Mouse (Mus musculus) gastrocnemius, postnatal 36 days (tissue): ENCODE data around the gene Fbxw7. TPM values are rescaled to one million over a fixed set of nuclear protein-coding genes. Genes with fewer than 3 reads are reported as not detected.
A peak's percentile ranks its signal among the peaks of the same experiment; 100 is the strongest.

Experiments used
- DNase-seq, 2 experiments: peaks; one replicate each; pipeline ENCODE4 v3.0.0; 2022
- intact Hi-C: fragments of 180-260 bp; cut with DNase I; formaldehyde crosslinking; loops from one replicate; pipeline ENCODE4 v1.15.1; 2025
- long read RNA-seq, 2 experiments: library from polyadenylated mRNA; stranded (forward); transcript quantifications; one replicate each; pipeline ENCODE4 v2.0.0; 2021
- total RNA-seq, 2 experiments: library from RNA; stranded (reverse); gene quantifications; 2 replicates each; pipeline ENCODE4 v1.2.3; 2021

The Fbxw7 gene
- total RNA-seq: 10 to 100 TPM; 12.4 to 20.2 TPM
- long read RNA-seq, experiment 1, partial matches to known transcripts: 2 of 3 reads
- long read RNA-seq, experiment 1, other reads (novel, unspliced or antisense): 0 of 3 reads
- long read RNA-seq, experiment 2, transcript Fbxw7-202 (11 exons, 3,599 nt): major isoform, 7 of 16 reads
- long read RNA-seq, experiment 2, partial matches to known transcripts: 7 of 16 reads
- long read RNA-seq, experiment 2, other reads (novel, unspliced or antisense): 2 of 16 reads

DNA sequence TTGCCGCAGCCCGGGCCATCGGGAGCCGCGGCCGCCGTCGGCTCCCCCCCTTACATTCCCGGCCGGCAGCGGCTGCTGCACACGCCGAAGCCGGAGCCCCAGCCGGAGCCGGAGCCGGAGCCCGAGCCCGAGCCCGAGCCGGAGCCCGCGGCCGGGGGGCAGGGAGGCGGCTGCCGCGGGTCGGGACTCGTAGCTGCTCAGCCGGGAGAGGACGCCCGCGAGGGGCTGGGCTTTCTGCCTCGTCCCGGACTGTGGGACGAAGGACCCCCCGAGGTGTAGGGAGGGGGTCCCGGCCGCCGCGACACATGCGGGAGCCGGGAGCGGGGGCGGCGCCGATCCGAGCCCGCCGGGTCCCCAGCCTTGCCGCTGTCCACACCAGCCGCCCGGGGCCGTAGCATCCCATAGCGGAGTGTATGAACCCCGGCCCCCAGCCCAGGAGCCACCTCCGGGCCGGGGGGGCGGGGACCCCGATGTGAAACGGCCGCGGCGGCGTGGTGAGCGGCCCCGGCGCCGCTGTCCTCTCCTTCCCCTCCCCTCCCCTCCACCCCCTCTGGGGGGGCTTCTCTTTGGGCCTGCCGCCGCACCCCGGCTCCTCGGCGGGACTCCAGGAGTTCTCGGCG is at the start of gene Fbxw7:
TSS of gene Fbxw7 (plus strand) at position 507 of the 620 bp plus-strand sequence.
- intact Hi-C loops: no loop called here
- DNase-seq: no peak

DNA sequence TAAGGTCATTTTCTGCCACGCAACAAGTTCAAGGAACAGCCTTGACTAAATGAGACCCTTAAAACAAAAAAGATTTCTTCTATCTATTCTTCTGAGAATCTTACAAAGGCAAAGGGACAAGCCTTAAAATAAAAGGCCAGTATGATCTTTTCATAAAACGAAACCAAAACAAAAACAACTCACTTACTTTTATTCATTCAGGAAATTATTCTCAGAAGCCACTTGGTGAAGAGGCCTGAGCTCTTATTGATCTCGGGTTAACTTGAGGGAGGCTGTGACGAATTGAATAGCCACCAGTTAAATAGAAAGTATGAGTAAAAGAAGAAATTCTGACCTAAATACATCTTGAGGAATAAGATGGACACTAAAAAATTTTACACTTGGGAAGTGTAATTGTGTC is 46.1 kb upstream of the Fbxw7 start:
- intact Hi-C loops: no loop called here
- no peak for DNase-seq

DNA sequence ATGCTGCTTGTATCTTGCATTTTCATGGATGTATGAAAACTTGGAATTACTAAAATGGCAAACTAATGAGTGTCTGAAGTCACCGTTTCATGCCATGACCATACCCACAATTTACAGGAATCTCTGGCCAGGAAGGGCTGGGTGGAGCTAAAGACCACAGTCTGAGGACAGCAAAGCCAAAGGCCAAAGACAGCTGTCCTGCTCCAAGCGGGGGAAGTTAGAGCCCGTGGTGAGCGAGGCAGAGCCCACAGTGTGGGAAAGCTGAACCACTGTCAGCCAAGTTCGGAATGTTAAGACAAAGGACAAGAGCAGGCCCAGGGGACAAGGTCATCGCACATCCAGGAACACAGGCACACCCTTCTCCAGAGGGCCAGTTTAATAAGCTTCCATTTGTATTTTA is 45.7 kb upstream of the Fbxw7 start:
- intact Hi-C loops: no loop called here

DNA sequence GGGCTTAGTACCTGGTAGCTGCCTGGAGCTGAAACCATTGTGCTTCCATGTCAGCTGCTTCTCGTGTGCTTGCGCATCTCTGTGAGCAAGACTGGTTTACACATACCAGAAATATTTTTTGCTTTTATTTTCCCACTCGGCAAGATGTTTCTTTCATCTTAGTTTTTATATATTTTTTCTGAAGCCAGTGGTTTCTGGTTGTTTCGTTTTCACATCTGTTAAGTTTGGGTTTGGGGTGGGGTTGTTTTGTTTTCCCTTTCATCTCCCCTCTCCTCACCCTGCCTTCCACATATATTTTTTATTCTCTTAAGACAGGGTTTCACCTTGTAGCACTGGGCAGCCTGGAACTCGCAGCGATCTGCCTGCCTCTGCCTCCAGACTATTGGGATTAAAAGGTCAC is 44.5 kb upstream of the Fbxw7 start:
- DNase-seq: no peak
- intact Hi-C loops: no loop called here

More for the DNA sequence above, 45.7 kb upstream of the Fbxw7 start:
- no peak for DNase-seq

DNA sequence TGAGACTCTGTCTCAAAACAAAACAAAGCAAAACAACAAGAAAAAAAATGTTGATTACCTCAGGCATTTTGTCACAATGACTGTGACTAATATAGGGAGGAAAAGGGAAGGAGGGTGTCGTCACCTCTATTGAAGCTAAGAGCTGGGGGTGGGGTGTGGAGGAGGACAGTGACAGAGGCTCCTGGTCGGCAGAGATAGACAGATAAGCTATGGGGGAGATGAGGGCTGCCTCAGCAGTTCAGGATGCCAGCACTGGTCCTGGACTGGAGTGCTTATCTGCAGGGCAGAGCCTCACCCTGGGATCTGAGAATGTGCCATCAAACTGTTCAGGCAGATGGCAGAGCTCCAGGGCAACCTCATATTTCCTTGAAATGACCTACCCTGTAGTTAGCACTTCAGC is 43.1 kb upstream of the Fbxw7 start:
- no peak for DNase-seq
- intact Hi-C loops: no loop called here

DNA sequence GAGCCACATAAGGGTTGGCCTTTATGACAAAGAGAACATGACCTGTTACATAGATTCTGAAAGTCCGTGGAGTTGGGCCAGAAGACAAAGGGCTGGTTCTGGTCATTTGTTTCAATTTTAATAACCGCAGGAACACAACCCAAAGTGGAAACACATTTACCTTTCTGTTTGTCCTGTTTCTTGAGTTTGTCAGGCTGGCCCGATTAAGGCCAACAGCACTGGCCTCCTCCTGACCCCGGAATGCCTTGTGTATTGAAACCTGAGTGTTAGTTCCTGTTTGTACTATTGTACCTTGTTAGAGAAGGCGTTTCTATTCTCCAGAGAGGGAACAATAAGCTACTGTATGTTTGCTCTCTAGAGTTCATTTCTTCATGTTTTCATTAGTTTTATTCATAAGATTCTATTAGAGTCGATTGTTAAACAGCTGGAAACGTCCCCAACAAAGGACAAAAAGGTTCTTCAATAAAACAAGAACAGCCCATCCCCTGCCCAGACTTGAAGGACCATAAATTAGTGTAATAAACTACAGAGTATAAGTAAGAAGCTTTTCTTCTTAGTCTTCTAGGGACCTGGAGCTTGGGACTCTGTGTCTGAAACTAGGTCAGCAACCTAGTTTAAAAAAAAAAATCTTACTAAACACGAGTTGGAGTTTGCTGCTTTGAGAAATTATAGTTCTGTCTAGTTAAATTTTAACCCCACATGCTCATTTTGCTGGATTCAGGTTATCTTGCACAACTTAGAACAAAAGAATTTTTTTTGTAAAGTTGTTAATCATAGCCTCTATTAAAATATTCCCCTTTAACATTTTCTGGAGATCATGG is 40.6 kb upstream of the Fbxw7 start:
- no peak for DNase-seq
- intact Hi-C loops: no loop called here

DNA sequence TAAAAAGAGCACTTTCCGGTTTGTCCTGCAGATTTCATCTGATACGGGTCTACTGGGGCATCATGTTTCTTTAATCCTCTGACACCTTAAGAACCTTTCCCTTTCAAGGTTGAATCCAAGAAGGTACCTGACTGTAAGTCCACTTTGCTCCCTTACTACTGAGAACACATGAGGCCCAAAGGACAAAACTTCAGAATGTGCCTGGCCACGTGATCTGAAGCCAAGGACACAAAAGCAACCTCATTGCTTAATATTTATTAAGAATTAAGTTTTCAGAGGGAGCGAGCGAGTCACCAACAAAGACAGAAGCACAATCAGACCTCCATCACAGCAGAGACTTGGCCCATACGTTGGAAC is 40.0 kb upstream of the Fbxw7 start:
- intact Hi-C loops: no loop called here
- no peak for DNase-seq

DNA sequence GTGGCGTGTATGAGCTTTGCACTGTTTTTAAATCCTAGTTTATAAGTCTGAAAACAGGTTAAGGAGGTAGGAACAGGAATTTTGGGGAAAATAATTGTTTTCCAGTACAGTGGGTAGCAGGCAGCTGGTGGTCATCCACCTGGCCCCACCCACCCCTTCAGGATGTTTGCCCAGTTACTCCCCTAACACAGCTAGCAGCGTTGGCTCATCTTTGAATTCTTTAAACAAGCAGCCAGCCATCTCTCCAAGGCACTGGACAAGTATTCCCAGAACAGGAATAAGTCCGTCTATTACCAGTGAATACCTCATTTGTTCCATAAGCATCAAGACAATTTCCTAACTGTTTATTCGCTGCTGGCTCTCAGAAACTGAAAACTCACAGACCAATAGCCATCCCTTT is 39.5 kb upstream of the Fbxw7 start:
- intact Hi-C loops: no loop called here
- no peak for DNase-seq

DNA sequence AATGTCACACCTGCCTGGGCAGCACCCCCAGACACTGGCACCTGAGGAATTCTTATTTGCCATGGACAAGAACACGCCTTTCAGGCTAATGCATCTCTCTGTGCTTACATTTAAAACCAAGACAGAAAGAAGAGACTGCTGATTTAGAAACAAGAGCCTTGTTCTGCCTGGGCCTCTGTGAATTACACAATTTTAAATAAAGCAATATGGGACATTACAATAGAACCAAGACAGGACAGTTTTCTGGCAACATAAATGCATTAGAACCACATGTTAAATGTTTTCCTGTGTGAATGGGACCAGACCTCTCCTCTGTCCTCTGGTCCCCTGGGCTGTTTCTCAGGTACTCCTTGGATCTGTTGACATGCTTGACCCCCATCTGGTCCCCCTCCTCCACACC is 39.0 kb upstream of the Fbxw7 start:
- DNase-seq: no peak
- intact Hi-C loops: no loop called here

DNA sequence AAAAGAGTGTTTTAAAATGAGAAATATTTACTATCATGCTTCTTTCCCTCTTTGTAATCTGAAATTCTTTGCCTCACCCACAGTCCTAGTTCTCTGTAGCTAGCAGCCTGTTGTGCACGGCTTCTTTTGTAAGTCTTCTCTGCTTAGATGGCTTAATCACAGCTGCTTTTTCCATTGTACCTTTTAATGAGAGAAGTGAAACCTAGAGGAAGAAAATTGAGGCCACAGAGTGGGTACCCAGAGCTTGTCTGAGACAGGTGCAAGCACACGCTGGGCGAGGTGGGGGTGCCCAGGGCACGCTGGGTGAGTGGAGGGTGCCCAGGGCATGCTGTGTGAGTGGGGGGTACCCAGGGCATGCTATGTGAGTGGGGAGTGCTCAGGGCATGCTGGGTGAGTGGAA is 27.2 kb upstream of the Fbxw7 start:
- intact Hi-C loops: no loop called here
- no peak for DNase-seq

DNA sequence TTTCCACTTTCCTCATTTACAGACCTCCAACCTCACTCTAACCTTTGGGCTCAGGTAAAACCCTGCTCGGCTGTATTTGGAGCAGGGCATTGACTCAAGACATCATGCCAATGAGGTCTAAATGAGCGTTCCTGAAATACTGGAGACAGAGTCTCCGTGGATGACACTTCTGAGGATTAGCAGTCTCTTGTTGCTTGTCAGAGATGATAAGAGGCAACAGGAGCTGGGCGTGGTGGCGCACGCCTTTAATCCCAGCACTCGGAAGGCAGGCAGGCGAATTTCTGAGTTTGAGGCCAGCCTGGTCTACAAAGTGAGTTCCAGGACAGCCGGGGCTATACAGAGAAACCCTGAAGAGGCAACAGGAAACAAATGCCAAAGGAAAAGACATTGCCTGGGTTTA is 11.0 kb upstream of the Fbxw7 start:
- intact Hi-C loops: no loop called here
- no peak for DNase-seq

DNA sequence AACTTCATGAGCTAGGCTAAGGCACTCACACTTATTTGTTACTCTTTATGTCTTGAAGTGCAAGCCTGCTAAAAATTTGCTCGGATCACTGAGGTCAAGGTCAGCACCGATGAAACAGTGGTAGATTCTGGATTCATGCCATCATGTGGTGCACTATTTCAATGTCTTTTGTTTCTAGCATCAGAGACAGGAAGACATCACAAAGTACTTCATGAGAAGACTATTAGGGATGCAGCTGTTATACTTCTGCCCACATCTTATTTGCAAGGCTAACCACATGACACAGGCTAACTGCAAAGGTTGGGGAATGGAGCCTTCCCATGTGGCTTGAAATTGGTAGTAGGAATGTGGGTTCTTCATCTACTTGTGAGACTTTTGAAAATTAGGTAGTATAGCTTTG is 8.9 kb upstream of the Fbxw7 start:
- intact Hi-C loops: no loop called here
- DNase-seq: no peak

DNA sequence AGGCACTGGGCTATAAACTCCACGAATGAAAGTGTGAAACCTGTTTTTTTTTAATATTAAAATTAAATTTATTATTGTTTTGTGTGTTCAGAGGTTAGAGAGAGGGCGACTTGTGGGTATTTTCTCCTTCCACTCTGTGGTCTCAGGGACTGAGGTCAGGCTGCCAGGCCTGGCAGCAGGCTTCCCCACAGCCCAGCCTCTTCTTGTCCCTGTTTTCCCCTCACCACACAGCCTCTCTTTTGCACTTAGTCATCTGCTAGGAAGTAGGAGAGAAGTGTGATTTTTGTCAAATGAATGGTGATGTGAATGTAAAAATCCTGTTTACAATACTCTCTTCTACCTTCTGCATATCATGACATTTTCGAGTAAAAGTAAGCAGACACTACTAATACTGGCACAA is 7.2 kb upstream of the Fbxw7 start:
- intact Hi-C loops: no loop called here
- no peak for DNase-seq

DNA sequence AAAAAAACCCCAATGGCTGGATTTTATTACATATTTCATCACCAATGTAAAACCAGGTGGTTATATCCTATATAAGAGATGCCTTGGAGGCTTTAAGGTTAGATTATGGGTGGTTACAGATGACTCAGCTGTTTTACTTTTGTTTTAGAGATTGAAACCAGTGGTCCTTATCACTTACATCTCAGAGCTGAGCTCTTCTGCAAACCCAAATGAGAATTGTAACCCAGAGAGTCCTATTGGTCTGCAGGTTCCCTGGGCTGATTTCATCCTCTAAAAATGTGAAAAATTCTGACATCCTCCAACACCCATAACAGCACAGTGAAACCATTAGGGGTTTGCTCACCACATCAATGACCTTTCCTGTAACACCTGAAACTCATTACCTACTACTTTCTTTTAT is 6.2 kb upstream of the Fbxw7 start:
- no peak for DNase-seq
- intact Hi-C loops: no loop called here

DNA sequence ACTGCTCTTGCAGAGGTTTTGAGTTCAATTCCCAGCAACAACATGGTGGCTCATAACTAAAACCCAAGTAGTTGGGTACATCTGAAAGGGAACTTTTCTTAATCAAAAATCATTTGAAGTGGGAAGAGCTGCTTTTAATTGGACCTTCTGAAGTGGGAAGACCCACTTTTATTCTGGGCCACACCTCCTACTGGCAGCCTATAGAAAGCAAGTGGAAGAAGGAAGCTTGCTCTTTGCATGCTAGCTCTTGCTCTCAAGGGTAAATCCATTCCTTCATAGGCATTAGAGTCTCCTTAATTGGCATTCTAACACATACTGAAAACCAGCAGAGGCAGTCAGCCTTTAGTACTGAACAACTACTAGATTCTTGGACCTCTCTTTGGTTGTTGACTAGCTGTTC is 4.3 kb upstream of the Fbxw7 start:
- intact Hi-C loops: no loop called here
- DNase-seq: no peak

DNA sequence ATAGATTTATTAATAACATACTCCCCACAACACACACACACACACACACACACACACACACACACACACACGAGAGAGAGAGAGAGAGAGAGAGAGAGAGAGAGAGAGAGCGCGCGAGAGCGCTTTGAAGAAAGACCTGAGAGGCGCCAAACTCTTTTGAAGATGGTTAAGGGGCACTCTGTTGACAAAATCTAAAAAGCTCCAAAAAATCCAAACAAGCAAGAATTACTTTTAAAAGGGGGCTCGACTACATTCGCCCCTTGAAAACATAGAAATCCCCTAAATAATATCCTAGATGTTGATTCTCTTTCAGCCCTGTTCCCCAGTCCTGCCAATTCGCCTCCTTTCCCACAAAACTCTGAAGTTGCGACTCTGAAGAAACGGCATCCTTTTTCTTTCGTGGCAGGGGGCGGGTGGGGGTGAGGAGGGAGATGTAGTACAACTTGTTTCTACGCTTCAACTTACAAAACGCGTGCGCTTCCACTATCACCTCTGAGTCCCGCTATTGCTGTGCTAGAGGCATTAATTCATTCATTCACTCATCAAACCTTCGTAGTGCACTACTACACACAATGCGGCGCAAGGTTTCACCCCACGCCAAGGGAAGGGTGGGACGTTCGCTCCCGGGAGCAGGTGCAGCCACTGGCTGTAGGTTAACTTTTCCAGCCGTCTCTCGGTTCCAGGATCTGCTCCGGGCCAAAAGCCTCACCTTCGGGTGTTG is 1.5 kb upstream of the Fbxw7 start:
- DNase-seq: no peak
- intact Hi-C loops: no loop called here

DNA sequence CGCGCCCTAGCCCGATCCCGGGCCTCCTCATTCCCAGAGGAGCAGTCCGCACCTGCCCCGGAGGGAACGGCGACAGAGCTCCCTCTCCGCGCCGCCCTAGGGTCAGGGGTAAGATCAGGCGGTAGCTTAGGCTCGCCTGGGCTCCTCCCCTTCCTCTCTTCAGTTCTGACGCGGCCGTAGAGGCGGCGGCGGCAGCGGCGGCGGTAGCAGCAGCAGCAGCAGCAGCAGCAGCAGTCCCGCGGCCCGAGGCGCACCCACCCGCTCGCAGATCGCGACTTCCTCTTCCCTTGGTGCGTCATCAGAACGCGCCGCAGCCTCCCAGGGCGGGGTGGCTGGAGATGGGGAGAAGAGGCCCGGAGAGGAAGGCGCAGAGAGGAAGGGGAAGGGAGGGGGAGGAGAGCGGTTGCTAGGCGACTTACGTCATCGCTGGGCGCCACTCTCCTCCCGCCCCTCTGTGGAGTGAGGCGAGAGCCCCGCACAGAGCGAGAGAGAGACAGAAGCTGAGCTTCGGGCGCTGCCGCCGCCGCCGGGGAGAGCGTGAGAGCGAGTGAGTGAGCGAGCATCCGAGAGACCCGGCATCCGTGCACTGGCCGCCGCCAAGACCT is 809 bp upstream of the Fbxw7 start:
- DNase-seq: peak; percentile 98 to 99
- intact Hi-C loops: no loop called here

DNA sequence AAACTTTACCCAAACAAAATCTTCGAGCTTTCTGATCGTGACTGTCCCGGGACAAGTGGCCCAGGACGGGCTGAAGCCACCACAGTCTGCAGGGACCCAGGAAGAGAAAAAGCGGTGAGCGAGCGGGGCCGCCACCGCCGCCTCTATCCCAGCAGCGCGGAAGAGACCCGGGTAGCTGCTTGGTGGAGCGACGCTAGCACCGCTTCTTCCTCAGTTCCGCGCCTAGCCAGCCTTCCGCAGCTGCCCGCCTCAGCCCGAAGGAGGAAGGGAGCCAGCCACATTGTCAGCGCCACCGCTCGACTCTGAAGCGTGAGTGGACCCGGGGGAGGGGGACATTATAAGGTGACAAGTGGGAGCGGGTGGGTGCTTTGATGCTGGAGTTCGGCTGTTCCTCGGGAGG is 393 bp downstream of the Fbxw7 start:
- intact Hi-C loops: no loop called here
- DNase-seq: peak in 1 of 2 experiments; percentile 27

DNA sequence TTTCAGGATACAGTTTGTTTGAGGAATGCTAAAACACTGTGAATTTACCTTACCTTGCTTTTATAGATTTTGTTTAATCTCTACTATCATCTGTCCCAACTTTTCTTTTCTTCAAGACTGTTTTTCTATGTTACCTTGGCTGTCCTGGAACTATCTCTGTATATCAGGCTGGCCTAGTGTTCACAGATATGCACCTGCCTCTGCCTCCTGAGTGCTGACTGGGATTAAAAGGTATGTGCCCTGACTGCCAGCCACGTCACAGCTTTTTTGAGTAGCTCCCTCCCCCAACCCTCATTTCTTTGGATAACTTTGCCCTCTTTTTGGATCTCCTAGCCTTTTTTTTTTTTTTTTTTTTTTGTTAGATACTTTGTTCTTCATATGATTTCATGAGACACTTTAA is 1.9 kb downstream of the Fbxw7 start:
- intact Hi-C loops: no loop called here
- DNase-seq: no peak

DNA sequence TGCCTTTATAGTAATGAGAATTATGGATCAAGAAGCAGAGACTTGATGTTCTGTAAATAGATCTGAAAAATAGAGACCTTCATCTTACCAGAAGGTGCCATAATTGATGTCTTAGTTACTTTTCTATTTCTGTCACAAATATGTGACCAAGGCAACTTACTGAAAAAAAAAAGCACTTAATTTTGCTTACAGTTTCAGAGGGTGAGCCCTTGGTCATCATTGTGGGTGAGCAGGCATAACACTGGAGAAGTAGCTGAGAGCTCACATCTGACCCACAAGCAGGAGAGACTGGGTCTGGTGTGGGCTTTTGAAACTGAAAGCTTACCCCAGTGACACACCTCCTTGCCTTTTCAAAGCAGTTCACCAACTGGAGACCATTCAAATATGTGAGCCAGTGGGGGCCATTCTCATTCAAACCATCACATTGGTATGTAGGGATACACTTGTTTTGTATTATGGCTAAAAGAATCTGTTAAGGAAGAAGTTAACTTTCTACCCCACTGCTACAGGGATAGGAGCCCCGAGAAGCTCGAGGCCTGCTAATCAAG is 5.7 kb downstream of the Fbxw7 start:
- intact Hi-C loops: no loop called here
- DNase-seq: no peak

DNA sequence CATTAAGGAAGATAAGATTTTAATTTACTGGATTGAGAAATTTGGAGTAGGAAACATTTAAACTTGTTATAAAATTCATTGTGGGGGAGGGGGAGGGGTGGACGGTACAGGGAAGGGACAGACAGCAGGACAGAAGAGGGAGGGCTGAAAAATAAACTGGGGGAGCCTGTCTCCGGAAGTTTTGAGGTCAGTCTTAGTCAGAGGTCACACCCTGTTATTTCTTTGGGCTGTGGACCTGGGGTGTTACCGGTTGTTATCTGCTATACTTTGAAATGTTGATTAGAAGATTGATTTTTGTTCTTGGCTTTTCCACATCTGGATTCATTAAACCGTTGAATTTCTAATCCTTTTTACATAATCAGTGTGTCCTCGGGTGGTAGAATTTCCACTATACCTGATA is 10.9 kb downstream of the Fbxw7 start:
- no peak for DNase-seq
- intact Hi-C loops: no loop called here
